Mouse (Mus musculus): ENCODE measurements at regions not wholly inside any gene's neighbourhood (a gene's known extent, or its start where the extent isn't known, plus 50 kb on each side); places are given as distances from the start of the nearest gene placed in this dataset.

DNA sequence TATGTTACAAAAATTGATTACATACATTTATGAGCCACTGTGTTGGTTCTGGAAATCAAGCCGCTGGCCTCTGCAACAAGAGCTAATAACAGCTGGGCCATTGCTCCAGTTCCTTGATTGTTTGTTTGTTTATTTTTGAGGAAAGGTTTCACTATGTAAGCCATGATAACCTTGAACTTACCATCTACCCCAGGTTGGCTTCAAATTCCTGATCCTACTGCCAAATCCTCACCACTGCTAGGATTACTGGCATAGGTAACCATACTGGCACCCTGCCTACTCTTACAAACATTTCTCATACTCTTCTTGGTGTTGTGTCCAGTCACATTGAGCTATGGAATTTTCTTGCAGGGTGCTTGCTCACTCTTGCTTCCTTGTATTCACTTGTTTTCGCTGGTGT is 720.6 kb downstream of the Ets1 start:
- in situ Hi-C loops (cut with MboI, MseI) = no loop called here

DNA sequence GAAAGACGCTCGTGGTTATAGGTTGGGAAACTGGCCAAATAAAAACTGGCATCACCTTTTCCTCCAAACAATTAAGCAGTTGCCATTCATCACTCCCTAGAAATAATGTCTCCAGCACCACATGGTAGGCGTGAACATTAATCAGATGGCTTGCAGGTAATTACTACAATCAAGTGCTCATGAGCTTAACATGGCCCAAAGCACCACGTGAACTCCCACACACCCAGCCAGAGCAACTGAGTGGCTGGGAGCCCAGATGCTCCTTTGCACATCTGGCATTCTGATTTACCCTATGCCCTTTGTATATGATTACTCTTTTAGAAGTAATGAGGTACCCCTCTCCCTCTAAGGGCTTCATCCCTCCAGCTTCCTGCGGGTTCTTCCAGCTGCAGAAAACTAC is 724.9 kb downstream of the Ets1 start:
- in situ Hi-C loops (cut with MboI, MseI) = no loop called here

DNA sequence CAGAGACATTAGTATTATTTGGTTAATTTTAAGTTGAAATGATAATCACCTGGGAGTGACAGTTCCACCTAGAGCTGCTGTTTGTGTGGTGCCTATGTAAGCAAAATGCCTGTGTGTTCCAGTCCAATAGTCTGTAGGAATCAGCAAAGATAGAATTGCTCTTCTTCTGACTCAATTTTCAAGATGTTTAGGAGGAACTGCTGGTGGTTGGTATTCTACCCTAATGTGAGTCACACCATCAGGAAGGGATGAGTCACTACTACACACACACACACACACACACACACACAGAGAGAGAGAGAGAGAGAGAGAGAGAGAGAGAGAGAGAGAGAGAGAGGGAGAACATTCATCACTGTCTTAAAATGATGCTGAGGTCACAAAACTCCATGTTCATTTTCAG is 753.1 kb downstream of the Ets1 start:
- in situ Hi-C loops (cut with MboI, MseI) = no loop called here

DNA sequence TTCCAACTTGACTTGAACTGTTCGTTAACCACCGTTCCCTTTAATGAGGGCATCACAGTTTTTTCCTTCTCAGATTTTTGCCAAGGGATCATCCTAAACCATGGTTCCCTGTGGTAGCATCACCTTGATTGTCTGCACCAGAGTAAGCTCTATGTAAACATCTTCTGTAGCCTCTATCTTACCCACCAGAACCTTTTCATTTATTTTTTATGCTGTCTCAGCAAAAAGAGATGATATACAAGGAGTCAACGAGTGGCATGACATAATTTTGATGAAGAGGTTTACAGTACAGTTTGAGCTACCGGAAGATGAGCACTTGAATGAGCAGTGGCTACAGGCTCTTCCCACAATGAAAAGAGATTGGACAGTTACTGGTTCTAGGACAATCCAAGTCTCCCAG is 768.7 kb downstream of the Ets1 start:
- in situ Hi-C loops (cut with MboI, MseI) = no loop called here

DNA sequence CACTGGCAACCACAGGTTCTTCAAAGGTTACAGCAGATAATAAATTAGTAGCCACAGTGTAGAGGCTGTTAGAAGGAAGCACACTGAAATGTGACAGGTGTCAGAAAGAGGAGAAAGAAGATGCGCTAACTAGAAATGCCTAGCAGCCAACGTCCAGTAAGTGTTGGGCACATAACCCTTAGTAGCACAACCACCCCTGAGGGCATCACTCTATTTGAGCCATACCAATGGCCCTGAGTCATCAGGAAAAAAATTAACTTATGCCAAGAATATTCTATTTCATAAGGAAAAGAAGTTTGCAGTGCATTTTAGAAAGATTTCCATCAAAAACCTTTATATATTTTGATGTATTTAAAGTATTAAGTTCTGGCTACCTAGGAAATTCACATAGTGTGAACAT is 771.5 kb downstream of the Ets1 start:
- in situ Hi-C loops (cut with MboI, MseI) = no loop called here

DNA sequence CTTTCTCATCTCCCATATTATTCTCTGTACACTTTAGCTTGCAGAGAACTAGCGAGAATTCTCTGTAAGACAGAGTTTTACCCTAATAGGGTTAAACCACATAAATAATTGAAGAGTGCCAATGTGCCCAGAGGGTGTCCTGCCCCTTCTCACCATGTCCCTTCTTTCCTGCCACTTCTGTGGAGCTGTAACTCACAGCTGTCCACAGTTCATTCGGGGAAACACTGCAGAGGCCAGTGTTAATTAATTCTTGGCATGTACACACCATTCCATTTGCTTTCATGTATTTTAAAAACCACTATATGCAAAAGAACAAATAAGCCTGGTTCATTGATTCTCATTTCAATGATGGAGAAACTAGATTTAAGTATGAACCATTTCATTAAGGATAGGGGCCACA is 787.8 kb downstream of the Ets1 start:
- in situ Hi-C loops (cut with MboI, MseI) = no loop called here

DNA sequence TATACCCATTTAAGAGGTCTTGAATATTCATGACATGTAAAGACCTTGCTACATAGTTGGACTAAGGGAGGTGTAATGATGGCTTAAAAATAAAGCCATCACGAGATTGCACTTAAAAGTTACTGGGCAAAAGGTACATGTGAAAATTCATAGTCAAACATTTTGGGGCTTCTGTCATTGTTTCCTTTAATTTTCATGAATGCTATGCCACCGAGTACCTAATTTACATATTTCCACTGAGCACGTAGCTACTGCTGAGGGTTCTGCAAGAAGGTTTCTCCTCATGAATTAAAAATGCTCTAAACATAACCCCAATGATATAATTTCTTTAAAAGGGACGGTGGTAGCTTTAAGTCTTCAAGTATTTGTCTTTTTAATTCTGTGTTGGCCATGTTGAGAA is 800.4 kb downstream of the Ets1 start:
- in situ Hi-C loops (cut with MboI, MseI) = no loop called here

DNA sequence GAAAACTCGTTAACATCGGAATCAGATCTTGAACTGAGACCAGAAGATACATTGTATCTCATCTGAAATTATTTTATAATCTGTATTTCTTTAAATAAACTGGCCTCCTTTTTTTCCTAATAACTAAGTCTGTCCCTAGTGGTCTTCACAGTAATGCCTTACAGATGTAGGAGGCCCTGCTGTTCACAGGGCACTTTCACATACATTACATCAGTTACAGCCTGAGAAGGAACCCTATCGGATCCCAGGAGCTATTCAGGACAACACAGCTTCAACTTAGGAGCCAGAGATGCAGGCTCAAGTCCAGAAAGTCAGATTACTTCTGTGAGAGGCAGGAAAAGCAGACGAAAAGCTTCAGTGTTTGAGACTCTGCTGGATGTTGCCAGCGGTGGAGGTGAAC is 806.2 kb downstream of the Ets1 start:
- in situ Hi-C loops (cut with MboI, MseI) = no loop called here

DNA sequence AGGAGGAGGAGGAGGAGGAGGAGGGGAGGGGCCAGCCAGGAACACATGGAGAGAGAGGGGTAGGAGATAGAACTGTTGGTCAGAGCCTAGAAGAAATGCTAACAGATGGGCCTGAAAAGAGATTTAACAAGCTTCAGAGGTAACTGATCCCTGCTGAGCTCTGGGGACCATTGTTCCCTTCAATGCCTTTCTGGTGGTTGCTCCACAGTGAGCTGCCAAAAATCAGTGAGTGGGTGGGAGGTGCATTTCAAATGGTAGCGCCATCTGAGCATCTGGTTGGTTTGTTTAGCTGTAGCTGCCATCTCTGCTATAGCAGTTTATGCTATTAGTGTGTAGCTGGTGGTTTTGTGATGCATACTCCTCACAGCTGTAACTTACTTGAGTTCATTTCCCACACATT is 809.9 kb downstream of the Ets1 start:
- in situ Hi-C loops (cut with MboI, MseI) = no loop called here

DNA sequence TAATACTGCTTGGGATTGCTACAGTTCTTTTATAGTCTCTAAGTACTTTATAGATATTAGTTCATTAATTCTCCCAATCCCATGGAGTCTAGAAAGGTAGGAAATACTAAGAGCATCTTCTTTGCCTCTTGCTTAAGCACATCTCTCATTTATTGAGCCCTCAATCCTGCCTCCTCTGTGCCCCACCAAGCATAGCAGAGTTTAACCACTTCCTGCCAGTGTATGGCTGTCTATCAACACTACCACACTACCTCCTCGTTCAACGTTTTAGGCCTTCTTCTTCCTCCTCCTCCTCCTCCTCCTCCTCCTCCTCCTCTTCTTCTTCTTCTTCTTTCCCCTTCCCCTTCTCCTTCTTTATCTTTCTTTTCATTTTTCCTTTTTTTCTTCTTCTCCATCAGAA is 839.1 kb downstream of the Ets1 start:
- in situ Hi-C loops (cut with MboI, MseI) = no loop called here

DNA sequence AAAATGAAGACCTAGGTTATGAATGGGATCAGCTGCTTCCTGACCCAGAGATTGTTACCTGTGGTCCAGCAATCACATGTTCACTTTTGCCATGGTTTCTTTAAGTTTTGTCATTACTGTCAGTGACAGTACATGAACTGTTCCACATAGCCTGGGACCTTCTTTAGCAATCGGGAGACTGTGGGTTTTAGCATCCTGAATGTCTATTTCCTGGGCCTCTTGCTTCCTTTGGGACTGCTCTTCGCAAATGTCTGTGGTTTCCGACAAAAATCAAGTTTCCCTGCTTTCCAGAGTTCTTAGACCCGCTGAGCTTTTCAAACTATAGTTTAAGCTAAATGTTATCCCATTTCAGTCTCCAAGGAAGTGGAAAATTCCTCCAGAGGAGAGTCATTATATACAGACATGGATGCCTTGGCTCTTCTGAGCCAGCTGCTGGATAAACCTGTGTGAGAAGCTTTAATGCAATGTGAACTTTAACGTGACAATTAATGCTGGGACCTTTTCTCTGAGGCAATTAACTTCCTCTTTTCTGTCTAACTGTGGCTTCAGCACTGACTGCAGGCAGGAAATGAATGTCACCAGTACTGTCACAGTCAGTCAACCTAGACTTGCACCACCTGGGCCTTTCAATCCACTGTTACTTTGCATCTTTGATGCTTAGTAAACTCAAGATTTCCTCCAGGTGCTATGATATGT is 847.0 kb downstream of the Ets1 start:
- in situ Hi-C loops (cut with MboI, MseI) = no loop called here

DNA sequence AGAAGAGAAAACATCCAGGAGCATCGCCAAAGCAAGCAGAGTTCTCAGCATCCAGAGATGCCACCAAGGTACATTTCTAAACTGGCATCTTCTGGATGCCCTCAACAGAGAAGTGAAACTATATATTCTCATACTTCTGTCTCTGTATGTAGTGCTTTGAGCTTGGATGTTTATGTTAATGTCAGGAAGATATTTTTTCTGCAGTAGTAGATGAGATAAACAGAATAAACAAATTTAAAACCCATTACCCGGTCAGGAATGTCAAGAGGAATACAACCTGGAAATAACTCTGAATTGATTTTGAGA is 847.5 kb downstream of the Ets1 start:
- in situ Hi-C loops (cut with MboI, MseI) = no loop called here

DNA sequence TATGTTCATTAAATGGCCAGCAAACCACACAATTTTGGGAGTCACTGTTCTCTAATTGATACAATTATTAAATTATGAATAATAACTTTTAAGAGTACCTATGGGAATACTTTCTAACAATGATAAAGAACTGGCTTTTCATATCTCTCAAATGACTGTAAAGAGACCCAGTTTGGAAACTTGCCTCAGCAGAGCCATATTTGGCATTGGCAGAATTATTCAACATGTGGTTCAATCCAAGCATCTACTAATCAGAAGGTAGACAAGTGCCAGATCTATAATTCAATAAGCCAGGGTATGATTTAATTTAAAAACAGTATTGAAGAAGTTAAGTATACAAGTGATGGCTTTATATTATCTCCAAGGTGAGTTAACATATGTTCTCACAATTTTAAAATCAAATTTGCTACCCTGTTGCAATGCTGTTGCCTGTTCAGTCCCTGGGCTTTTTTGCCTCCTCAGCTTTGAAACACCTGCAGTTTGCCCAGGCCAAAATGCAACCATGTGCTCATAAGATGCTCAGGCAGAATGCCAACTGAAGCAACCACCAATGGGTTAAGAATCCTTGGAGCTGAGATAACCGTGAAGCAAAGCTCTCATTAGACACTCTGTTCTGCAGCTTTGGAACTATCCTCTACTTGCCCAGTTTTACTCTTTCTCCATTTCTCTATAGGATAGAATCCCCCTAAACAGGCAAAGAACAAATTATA is 897.2 kb downstream of the Ets1 start:
- in situ Hi-C loops (cut with MboI, MseI) = no loop called here

DNA sequence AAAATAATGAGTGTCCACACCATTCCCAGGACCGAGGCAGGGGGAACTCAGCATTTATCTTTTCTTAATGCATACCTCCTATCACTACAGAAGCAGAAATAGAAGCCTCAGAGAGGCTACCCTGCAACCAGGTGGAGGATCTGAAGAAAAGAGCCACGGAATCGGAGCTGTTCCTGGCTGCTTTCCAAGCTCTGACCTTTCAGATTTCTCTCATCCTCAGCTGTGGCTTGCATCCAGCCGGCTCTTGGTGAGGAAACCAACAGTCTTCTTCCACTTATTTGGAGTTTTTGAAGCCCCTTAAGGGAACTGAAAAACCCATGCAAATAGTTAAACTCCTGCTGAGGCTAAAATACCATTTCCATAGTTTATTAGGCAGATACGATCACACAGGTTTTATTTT is 907.3 kb downstream of the Ets1 start:
- in situ Hi-C loops (cut with MboI, MseI) = no loop called here

DNA sequence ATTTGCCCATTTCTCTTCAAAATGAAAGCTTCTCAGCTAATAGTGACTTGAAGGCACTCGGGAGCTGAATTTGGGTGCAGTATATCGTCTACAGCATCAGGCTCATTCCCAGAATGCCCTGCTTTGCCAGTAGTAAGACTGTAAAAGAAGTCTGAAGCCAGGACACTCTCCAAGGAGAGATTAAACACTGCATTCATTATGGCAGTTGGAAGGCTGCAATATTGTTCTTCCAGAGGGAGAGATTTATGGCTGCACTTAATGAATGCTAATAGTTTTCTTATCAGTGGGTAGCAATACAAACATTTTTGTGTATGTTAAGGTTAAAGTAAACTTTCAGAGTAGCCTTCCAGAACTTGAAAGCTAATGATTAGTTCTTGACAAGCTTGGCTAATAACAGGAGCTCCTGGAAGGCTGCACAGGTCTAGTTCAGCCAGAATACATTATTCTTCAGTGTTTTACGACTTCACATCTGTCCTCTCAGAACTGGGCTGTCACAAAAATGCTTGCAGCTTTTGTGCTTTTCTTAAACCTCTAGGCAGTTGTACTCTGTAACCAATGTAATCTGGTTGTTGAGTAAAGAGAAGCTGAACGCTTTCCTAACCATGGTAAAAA is 910.2 kb downstream of the Ets1 start:
- in situ Hi-C loops (cut with MboI, MseI) = no loop called here

DNA sequence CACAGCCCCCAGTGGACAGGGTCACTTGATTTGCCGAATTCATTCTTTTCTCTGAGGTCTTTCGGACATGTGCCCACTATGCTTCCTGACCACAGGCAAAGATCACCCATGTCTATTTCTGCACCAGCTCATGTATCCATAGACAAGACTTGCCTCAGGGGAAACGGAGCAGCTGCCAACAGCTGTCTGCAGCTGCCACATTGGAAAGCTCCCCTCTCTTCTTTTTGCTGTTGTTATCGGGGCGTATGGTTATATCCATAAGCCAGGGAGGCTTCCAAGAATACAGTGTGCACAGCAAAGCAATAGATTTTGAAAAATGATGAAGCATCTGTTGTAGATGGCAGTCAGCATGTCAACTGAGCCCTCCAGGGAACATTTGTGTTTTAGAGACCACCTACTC is 913.4 kb downstream of the Ets1 start:
- in situ Hi-C loops (cut with MboI, MseI) = no loop called here

DNA sequence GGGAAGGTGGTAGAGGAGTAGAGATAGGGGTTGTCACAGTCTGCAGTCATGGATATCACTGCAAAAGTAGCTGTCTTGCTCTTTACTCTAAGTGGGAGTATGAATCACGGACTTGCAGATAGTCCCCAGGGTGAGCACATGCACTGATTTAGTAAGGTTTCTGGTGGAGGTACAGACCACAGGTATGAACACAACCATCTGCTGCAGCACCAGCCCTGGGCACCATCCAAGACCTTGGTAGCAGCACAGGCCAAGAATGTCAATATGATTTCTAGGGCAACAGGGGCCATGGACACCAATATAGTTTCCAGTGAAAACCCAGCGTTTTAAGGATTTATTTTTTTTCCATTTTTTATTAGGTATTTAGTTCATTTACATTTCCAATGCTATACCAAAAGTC is 913.7 kb upstream of the Kirrel3 start:
- in situ Hi-C loops (cut with MboI, MseI) = no loop called here

DNA sequence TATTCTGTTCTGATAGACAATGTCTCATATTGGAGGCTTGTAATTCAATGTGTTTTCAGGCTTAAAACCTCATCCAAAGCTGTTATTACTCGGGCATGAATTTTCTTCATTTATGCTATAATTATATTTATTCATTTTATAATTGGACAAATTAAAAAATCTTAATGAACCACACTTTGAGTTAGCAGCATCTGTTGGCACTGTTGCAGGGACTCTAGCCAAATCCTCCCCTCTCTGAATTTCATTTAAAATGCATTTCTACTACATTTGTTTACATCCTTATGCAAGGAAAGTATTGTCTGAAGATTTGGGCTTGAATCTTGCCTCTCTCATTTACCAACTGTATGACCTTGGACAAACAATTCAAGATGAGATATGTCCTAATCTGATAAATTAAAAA is 874.2 kb upstream of the Kirrel3 start:
- in situ Hi-C loops (cut with MboI, MseI) = no loop called here

DNA sequence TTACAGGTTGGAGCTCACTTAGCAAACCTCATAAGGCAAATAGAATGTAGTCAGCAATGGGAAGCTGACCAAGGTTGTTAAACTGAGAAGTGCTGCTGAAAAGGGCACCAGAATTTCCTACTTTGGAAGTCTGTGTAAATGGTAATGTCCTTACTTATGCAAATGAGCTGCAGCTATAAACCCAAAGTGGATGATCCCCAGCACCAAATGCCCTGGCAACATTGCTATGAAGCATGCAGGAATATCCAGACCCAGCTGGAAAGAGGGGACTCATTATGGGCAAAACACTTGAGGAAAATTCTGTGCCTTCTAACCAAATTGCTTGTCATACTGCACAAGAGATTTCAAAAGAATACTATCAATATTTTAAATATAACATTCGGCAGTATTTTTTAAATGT is 861.3 kb upstream of the Kirrel3 start:
- in situ Hi-C loops (cut with MboI, MseI) = no loop called here

DNA sequence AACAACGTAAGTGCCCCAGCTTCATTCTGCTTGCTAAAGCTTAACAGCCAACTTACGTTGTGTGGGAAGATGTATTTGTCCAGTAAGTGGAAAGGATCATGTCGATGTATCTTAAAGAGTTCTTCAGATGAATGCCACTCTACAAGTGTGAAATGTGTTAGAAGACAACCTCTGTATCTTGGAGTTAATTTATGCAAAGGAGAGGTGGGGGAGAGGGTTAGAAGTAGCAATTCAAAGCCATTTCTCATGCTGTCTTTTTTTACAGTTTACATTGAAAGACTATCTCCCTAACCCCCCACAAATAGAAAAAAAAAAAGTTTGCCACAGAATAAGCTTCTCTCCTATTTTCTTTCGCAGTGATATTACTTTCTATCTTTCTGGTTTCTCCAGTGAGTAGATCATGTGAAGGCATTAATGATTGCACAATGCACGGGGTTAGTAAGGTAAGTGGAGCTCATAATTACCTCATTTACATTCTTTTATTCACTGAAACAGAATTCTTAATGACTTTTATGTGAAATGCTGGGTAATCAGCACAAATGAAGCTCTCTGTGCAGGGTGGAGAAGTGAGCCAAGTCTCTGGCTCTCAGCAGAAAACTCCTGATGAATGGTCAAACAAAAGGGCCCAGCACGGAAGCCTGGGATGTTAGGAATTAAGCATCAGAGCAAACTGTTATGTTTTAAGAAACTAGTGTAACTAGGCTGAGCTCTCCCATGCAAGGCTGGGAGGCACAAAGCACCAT is 855.8 kb upstream of the Kirrel3 start:
- in situ Hi-C loops (cut with MboI, MseI) = no loop called here

DNA sequence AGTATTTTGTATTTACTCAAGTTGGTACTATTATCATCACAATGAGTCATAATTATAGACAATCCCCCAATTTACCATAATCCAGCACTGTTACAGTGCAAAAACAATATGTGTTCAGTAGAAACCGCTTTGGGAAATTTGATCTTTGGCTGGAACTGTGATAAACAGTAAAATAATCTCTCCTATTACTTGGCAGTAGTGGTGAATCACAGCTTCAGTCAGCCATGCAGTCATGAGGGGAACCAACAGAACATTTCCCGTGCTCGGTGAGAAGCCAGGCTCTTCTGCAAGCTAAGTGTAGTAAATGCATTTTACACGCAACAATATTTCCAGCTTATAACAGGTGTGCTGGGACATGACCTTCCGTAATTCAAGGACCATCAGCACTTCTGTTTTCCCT is 822.7 kb upstream of the Kirrel3 start:
- in situ Hi-C loops (cut with MboI, MseI) = no loop called here

DNA sequence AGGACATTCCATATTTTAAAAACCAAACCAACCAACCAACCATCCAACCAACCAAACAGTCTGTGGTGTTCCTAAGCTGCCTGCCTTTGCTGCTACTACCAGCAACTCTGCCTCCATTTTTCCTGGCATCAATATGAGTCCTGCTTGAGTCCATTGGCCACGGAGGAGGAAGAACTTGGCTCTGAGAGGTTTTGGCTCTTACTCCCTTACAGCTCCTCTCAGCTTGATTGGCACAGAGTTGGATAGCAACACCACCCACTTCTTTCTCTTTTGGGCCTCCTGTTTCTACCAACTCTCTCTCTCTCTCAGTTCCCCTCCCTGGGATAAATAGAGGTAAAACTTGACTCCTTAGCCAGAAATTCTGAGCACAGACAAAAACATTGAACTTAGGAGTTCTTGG is 804.6 kb upstream of the Kirrel3 start:
- in situ Hi-C loops (cut with MboI, MseI) = no loop called here

DNA sequence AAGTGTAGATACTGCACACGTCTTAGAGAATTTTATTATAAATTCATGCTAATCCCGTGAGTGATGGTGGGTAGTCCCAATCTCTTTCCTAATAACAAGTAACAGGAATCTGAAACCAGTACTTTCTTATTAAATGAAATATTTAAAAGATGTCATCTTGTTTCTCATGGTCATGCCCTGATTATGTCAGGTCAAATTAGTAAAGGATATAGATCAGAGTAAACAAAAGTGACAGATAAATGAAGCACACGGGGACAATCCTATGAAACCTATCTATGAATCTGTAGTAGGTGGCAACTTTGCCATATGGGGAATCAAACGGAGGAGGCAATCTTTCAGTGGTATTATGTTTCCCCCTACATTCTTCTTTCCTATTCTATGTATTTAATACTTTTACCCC is 794.0 kb upstream of the Kirrel3 start:
- in situ Hi-C loops (cut with MboI, MseI) = no loop called here

Measured in T-helper 2 cell (primary cell).